Mouse (Mus musculus) G1E (cell line): ENCODE results near the gene Mtg2.

Experiments
- CTCF ChIP-seq: IDR thresholded peaks from 2 replicates; pipeline ENCODE4 v1.5.1; 2012; ENCODE audit warnings: low read depth, low read length, inconsistent platforms, mixed read lengths
- GATA2 ChIP-seq: IDR thresholded peaks from 2 replicates; pipeline ENCODE4 v1.6.1; 2012; ENCODE audit warnings: low read depth, low read length, inconsistent platforms, borderline replicate concordance
- TAL1 ChIP-seq: conservative IDR thresholded peaks from 2 replicates; pipeline ENCODE4 v1.6.1; 2012; ENCODE audit warnings: low read depth, low read length, inconsistent platforms, mixed read lengths

GRCm38 (mm10) chr2:180071671-180072070 is 1.3 kb downstream of the Mtg2 start:
- TF ChIP-seq CTCF (no peak), TAL1 (no peak), GATA2 (no peak)
